ENCODE assay signal across 21 mouse cellular contexts in the genomic region with DNA sequence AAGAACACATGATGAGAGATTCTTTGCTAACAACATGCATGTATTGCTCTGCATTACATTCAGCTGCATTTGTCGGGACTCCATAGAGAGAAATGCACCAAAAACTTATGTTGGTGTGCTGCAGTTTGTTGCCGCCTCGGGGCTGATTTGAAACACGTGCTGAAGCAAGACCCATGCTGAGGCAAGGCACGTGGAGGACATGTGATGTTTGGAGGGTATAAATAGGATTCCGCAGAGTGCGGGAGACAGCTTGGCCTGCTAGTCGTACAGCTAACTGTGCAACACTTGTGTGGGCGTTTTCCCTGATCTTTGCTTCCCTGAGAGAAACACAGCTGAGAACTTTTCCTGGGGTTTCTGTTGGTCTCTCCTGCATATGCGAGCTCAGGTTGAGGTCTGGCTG. TPM values are rescaled to one million over a fixed set of nuclear protein-coding genes. Genes with fewer than 3 reads are reported as not detected.
DNase-seq lines count a peak whose midpoint lies in the region; ATAC-seq lines count a peak whose summit lies in the region.
"Had no signal": no experiment of that assay in that cellular context is flagged by ENCODE, and none has a peak within 500 bp of the region (broad histone marks: within the 10 kb centered on the region; RNA-seq: fewer than 3 reads in every experiment).

No protein-coding gene starts in this region.

- DNase-seq in embryonic facial prominence, embryonic 14.5 days (ENCODE audit: low spot score): peak; percentile 6
- DNase-seq in embryonic facial prominence, embryonic 10.5 days (ENCODE audit: low spot score): no peak
- peak; percentile 25 for DNase-seq in layer of hippocampus, adult 11-12 months (ENCODE audit: low spot score)
- DNase-seq in layer of hippocampus, adult 9-10 months (ENCODE audit: low spot score): no peak
- peak; percentile 23 for DNase-seq in ZHBTc4 (ENCODE audit: low read depth, low spot score)
- peak; percentile 39 to 52 for DNase-seq in heart, postnatal 10 days
- DNase-seq in thymus, adult 18-20 months: no peak
- no peak for DNase-seq in lung, postnatal 14 days
- DNase-seq: adrenal gland, adult 2 months; cerebellum, postnatal 14 days; kidney, adult 18-20 months; kidney, postnatal 10 days; lung, adult 18-20 months; lung, postnatal 36 days; thymus, adult 2 months had no signal

- H3K9me3 ChIP-seq in embryonic facial prominence, embryonic 14.5 days (ENCODE audit: control insufficient read depth, low read length): 0 out of 2 replicates have a peak, but pooled peaks cover 4% of the 10 kb centered on the region
- H3K9me3 ChIP-seq in embryonic facial prominence, embryonic 10.5 days: no peaks in the 10 kb centered on the region

- H3K27me3 ChIP-seq in embryonic facial prominence, embryonic 14.5 days (replicated peaks; ENCODE audit: control insufficient read depth, insufficient read depth, low read length): no peaks in the 10 kb centered on the region
- H3K27me3 ChIP-seq in embryonic facial prominence, embryonic 10.5 days (replicated peaks; ENCODE audit: low read depth, poor library complexity, severe bottlenecking): no peaks in the 10 kb centered on the region

- H3K9ac ChIP-seq in embryonic facial prominence, embryonic 14.5 days (ENCODE audit: low read depth, low read length): no peak overlapping the region

- no peaks in the 10 kb centered on the region for H3K36me3 ChIP-seq in embryonic facial prominence, embryonic 14.5 days (ENCODE audit: control insufficient read depth, insufficient read depth, low read length)
- no peaks in the 10 kb centered on the region for H3K36me3 ChIP-seq in embryonic facial prominence, embryonic 10.5 days (replicated peaks)

- no peak overlapping the region for H3K4me2 ChIP-seq in embryonic facial prominence, embryonic 14.5 days (ENCODE audit: low read depth, low read length)

- no peaks in the 10 kb centered on the region for H3K4me1 ChIP-seq in embryonic facial prominence, embryonic 14.5 days (ENCODE audit: control insufficient read depth, insufficient read depth, low read length)
- no peaks in the 10 kb centered on the region for H3K4me1 ChIP-seq in embryonic facial prominence, embryonic 10.5 days

- WGBS in embryonic facial prominence, embryonic 14.5 days: 55% methylated on average over 10 of the region's 10 CpGs
- 80% methylated on average over 10 of the region's 10 CpGs for whole genome bisulfite sequencing in embryonic facial prominence, embryonic 10.5 days

- H3K27ac ChIP-seq in embryonic facial prominence, embryonic 14.5 days (replicated peaks; ENCODE audit: low read depth, low read length): no peak overlapping the region
- H3K27ac ChIP-seq in embryonic facial prominence, embryonic 10.5 days (replicated peaks): no peak overlapping the region

- intact Hi-C loops in heart, postnatal 10 days (cut with DNase I): no loop called here

- no peak for ATAC-seq in embryonic facial prominence, embryonic 14.5 days (ENCODE audit: low read depth)
- ATAC-seq: CD4-positive, CD25-positive, alpha-beta regulatory T cell, adult 4 months; forebrain, embryonic 14.5 days; hindbrain, embryonic 16.5 days had no signal

- H3K4me3 ChIP-seq in embryonic facial prominence, embryonic 14.5 days (ENCODE audit: low read depth, low read length): no peak overlapping the region
- no peak overlapping the region for H3K4me3 ChIP-seq in embryonic facial prominence, embryonic 10.5 days

RNA-seq across cellular contexts. Expression of a gene that starts 9.5 kb away (rescaled TPM):
- polyA plus RNA-seq in embryonic facial prominence, embryonic 14.5 days (2014; fragmentation: Nextera tagmentation; extraction: Ambion mirVana): 25.4 and 40.9 TPM in 2 replicates
- polyA plus RNA-seq in embryonic facial prominence, embryonic 10.5 days (2016; fragmentation: Nextera tagmentation; extraction: Ambion mirVana): 1.5 and 1.7 TPM in 2 replicates
- 100 to 1,000 TPM; 593 to 606 TPM for total RNA-seq in heart, postnatal 10 days (2021)
- polyA plus RNA-seq: CD4-positive, CD25-positive, alpha-beta regulatory T cell, adult 4 months; liver, adult 2 months had no signal

RNA-seq across cellular contexts. Expression of a gene that starts 17.7 kb away (rescaled TPM):
- polyA plus RNA-seq in embryonic facial prominence, embryonic 14.5 days (2014; fragmentation: Nextera tagmentation; extraction: Ambion mirVana): 1.8 and 2.1 TPM in 2 replicates
- 0.80 and 0.85 TPM in 2 replicates for polyA plus RNA-seq in embryonic facial prominence, embryonic 10.5 days (2016; fragmentation: Nextera tagmentation; extraction: Ambion mirVana)
- 1 to 10 TPM; 1.3 to 1.4 TPM for total RNA-seq in heart, postnatal 10 days (2021)
- polyA plus RNA-seq: CD4-positive, CD25-positive, alpha-beta regulatory T cell, adult 4 months; liver, adult 2 months had no signal

RNA-seq across cellular contexts. Expression of a gene that starts 25.8 kb away (rescaled TPM):
- polyA plus RNA-seq in embryonic facial prominence, embryonic 14.5 days (2014; fragmentation: Nextera tagmentation; extraction: Ambion mirVana): 0.45 and 1.2 TPM in 2 replicates
- 0.24 and 0.32 TPM in 2 replicates for polyA plus RNA-seq in embryonic facial prominence, embryonic 10.5 days (2016; fragmentation: Nextera tagmentation; extraction: Ambion mirVana)
- total RNA-seq in heart, postnatal 10 days (2021): not detected
- total RNA-seq: heart, adult 18-20 months; liver, adult 2 months; MEL had no signal

Comparison
In these comparisons a context has a peak if more than half of its experiments do, and no peak if none do; other contexts are left out.
1. DNase-seq: peak in embryonic facial prominence, embryonic 14.5 days (single experiment), layer of hippocampus, adult 11-12 months (single experiment), ZHBTc4 (single experiment) and heart, postnatal 10 days (2 of 2); none in embryonic facial prominence, embryonic 10.5 days (single experiment), layer of hippocampus, adult 9-10 months (single experiment), thymus, adult 18-20 months (0 of 2) and lung, postnatal 14 days (single experiment).